Mouse (Mus musculus) lung, postnatal 0 days (tissue): ENCODE data around the gene Syvn1. TPM values are rescaled to one million over a fixed set of nuclear protein-coding genes. Genes with fewer than 3 reads are reported as not detected.
A peak's percentile ranks its signal among the peaks of the same experiment; 100 is the strongest.

ENCODE experiments used
- ATAC-seq: fragments of 200-750 bp; cut with Nextera tagmentation; 2 replicates; pipeline ENCODE4 v1.8.0; 2017; ENCODE audit warnings: moderate library complexity
- DNase-seq: peaks from one replicate; pipeline ENCODE4 v3.0.0-alpha.2; 2016; ENCODE audit warnings: low spot score
- H3K27ac ChIP-seq: fragments of 300-500 bp; sonication (generic); 2 replicates; pipeline ENCODE4 v1.5.1; 2014; ENCODE audit warnings: antibody characterized with exemption, mild to moderate bottlenecking, low read length, mixed read lengths
- H3K27me3 ChIP-seq: fragments of 300-500 bp; sonication (generic); replicated peaks from 2 replicates; pipeline ENCODE4 v1.6.1; 2014; ENCODE audit warnings: low read length, mixed read lengths; ENCODE audit not compliant: insufficient read depth
- H3K36me3 ChIP-seq: fragments of 300-500 bp; sonication (generic); 2 replicates; pipeline ENCODE4 v1.6.1; 2014; ENCODE audit warnings: low read length, mixed read lengths; ENCODE audit not compliant: insufficient read depth
- H3K4me1 ChIP-seq: fragments of 300-500 bp; sonication (generic); 2 replicates; pipeline ENCODE4 v1.6.1; 2014; ENCODE audit warnings: antibody characterized with exemption, low read depth, low read length, mixed read lengths; ENCODE audit not compliant: insufficient read depth
- H3K4me2 ChIP-seq: fragments of 300-500 bp; sonication (generic); replicated peaks from 2 replicates; pipeline ENCODE4 v1.6.1; 2014; ENCODE audit warnings: low read depth, mild to moderate bottlenecking, low read length, moderate library complexity, mixed read lengths
- H3K4me3 ChIP-seq: fragments of 300-500 bp; sonication (generic); 2 replicates; pipeline ENCODE4 v1.5.1; 2014; ENCODE audit warnings: low read depth, low read length
- H3K9ac ChIP-seq: fragments of 300-500 bp; sonication (generic); replicated peaks from 2 replicates; pipeline ENCODE4 v1.6.1; 2014; ENCODE audit warnings: low read depth, mild to moderate bottlenecking
- H3K9me3 ChIP-seq: fragments of 300-500 bp; sonication (generic); 2 replicates; pipeline ENCODE4 v1.6.1; 2016; ENCODE audit warnings: low read length, mixed read lengths
- CTCF ChIP-seq: IDR thresholded peaks from 2 replicates; pipeline ENCODE4 v1.5.1; 2016; ENCODE audit warnings: antibody characterized with exemption, mild to moderate bottlenecking
- EP300 ChIP-seq: IDR thresholded peaks from 2 replicates; pipeline ENCODE4 v1.6.1; 2016; ENCODE audit warnings: antibody characterized with exemption, mild to moderate bottlenecking, control low read depth
- WGBS: fragments of 180-500 bp; shearing (Covaris S2); extraction: QIAGEN DNeasy Blood & Tissue Kit; methylation state at CpG from one replicate; pipeline ENCODE4 v1.1.7; 2014; 5-methylcytosine and 5-hydroxymethylcytosine counted together
- polyA plus RNA-seq: library from polyadenylated mRNA; unstranded; fragments of >200 nt; fragmentation: Nextera tagmentation; extraction: Ambion mirVana; gene quantifications from 2 replicates; pipeline ENCODE4 v1.2.1, GENCODE M21; 2015

The Syvn1 gene
- polyA plus RNA-seq, 1 experiment from 2014 or later: 16.3 TPM

- 1% methylated on average over 38 of the region's 44 CpGs for WGBS
- peak; percentile 15 for ATAC-seq
- peak overlapping the region; percentile 98 for H3K27ac ChIP-seq
- peaks cover 6% of the 10 kb centered on the region; the same call in 1 of the 2 replicates for H3K4me1 ChIP-seq
- no peak for DNase-seq
- H3K4me2 ChIP-seq: peak overlapping the region; percentile 92
- H3K9me3 ChIP-seq: no peaks in the 10 kb centered on the region
- peak overlapping the region; percentile 87 for H3K9ac ChIP-seq
- peaks cover 29% of the 10 kb centered on the region for H3K36me3 ChIP-seq
- TF ChIP-seq CTCF (peak; percentile 34; the same call in 1 of the 2 replicates), EP300 (no peak)
- H3K4me3 ChIP-seq: peak overlapping the region; percentile 93
- no peaks in the 10 kb centered on the region for H3K27me3 ChIP-seq
Observed at GRCm38 (mm10) chr19:6047154-6047898, 950 bp downstream of the Syvn1 start.

GRCm38 (mm10) chr19:6047899-6048166 lies 1.5 kb downstream of the Syvn1 start:
- Histone ChIP-seq H3K9ac (0 out of 2 replicates have a peak overlapping the region, but pooled peaks have one; percentile 87), H3K27ac (no peak overlapping the region), H3K9me3 (no peaks in the 10 kb centered on the region), H3K36me3 (peaks cover 34% of the 10 kb centered on the region), H3K4me2 (peak overlapping the region; percentile 92), H3K27me3 (no peaks in the 10 kb centered on the region), H3K4me1 (peaks cover 6% of the 10 kb centered on the region; the same call in 1 of the 2 replicates), H3K4me3 (peak overlapping the region; percentile 93; the same call in 1 of the 2 replicates)
- no peak for DNase-seq
- 77% methylated on average over 8 of the region's 8 CpGs for WGBS
- ATAC-seq: no peak
- TF ChIP-seq EP300 (no peak), CTCF (no peak)

GRCm38 (mm10) chr19:6048681-6049410 lies 2.5 kb downstream of the Syvn1 start:
- H3K9ac ChIP-seq: no peak overlapping the region
- ATAC-seq: no peak
- TF ChIP-seq EP300 (no peak), CTCF (no peak)

GRCm38 (mm10) chr19:6052516-6052915 lies 6.1 kb downstream of the Syvn1 start:
- DNase-seq (no peak), ATAC-seq (no peak)
- Histone ChIP-seq H3K4me3 (no peak overlapping the region), H3K36me3 (peaks cover 53% of the 10 kb centered on the region), H3K9ac (no peak overlapping the region), H3K27ac (no peak overlapping the region), H3K9me3 (no peaks in the 10 kb centered on the region), H3K27me3 (no peaks in the 10 kb centered on the region), H3K4me2 (no peak overlapping the region), H3K4me1 (peaks cover 7% of the 10 kb centered on the region)
- 71% methylated on average over 7 of the region's 7 CpGs for WGBS
- TF ChIP-seq EP300 (no peak), CTCF (no peak)

More at GRCm38 (mm10) chr19:6048681-6049410, 2.5 kb downstream of the Syvn1 start:
- Histone ChIP-seq H3K4me2 (no peak overlapping the region), H3K36me3 (peaks cover 43% of the 10 kb centered on the region), H3K4me3 (no peak overlapping the region), H3K27ac (no peak overlapping the region), H3K9me3 (no peaks in the 10 kb centered on the region), H3K27me3 (no peaks in the 10 kb centered on the region), H3K4me1 (peaks cover 6% of the 10 kb centered on the region; the same call in 1 of the 2 replicates)
- 82% methylated on average over 11 of the region's 11 CpGs for WGBS
- no peak for DNase-seq

GRCm38 (mm10) chr19:6054296-6054695 lies 7.9 kb downstream of the Syvn1 start:
- ATAC-seq: no peak
- TF ChIP-seq EP300: no peak
- TF ChIP-seq CTCF: no peak
- 72% methylated on average over 5 of the region's 5 CpGs for WGBS
- Histone ChIP-seq H3K9me3 (no peaks in the 10 kb centered on the region), H3K4me2 (no peak overlapping the region), H3K4me3 (no peak overlapping the region), H3K27ac (no peak overlapping the region), H3K9ac (no peak overlapping the region), H3K27me3 (no peaks in the 10 kb centered on the region), H3K36me3 (peaks cover 51% of the 10 kb centered on the region), H3K4me1 (peaks cover 7% of the 10 kb centered on the region)
- DNase-seq: no peak

DNA sequence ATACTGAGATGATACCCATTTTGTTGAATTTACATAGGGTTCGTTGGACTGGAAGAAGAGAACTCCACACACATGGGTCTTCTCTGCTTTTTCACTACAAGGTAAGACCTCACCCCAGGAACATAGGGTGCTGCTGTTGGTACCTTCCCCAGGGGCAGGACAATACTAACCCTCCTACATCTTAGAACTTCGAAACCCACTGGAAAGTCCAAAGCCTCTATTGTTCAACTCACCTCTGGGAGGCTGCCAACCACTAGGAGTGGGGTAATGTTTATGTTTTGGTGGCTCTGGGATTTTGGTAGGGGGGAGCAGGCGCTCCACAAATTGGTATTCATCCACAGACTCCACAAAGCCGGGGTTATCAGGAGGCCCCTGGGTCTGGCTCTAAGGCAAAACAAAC lies 10.3 kb downstream of the Syvn1 start:
- DNase-seq (no peak), ATAC-seq (no peak)
- 40% methylated on average over 4 of the region's 4 CpGs for WGBS
- no peak overlapping the region; the same call in 1 of the 2 replicates for H3K9ac ChIP-seq
- no peak overlapping the region for H3K27ac ChIP-seq
- H3K4me3 ChIP-seq: no peak overlapping the region
- no peaks in the 10 kb centered on the region for H3K9me3 ChIP-seq
- no peaks in the 10 kb centered on the region for H3K27me3 ChIP-seq
- peaks cover 31% of the 10 kb centered on the region for H3K36me3 ChIP-seq
- H3K4me1 ChIP-seq: peaks cover 8% of the 10 kb centered on the region
- peak overlapping the region; percentile 71 for H3K4me2 ChIP-seq
- no peak for TF ChIP-seq CTCF
- TF ChIP-seq EP300: no peak
